Mouse (Mus musculus): Measurements from ENCODE around the gene Cacna1e.

Gene Cacna1e

DNA sequence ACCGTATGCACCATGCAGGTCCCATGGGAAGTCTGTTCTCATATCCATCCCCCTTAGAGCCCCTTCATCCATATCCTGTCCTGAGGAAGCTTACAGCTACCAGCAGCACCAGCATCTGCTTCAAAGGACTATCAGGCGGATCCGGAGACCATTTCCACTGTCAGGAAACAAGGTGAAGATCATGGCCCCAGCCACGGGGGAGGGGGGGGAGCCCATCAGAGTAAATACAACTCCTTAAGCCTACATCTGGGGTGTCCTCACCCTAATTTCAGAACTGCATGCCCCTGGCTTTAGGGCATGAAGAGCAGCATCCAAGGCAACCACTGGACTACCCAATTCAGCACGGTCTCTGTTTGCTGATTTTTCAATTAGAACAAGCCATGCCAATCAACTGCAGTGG lies 47.8 kb downstream of the Cacna1e start:
- no peak for DNase-seq

DNA sequence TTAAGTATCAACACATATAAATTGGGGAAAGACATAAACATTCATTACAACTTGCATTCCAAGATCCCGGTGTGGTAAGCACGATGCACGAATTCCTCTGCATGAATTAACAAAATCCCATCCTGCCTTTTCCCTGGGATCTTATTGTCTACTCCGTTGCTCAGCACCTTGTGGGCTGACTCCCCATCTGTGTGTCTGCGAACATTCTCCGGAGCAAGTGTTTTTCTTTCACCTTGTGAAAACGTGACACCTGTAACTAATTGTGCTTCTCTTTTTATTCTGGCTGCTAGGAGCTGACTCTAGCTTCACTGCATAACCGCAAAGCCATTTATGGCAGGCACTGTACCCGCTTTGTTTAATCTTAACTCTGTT lies 52.1 kb downstream of the Cacna1e start:
- no peak for DNase-seq

DNA sequence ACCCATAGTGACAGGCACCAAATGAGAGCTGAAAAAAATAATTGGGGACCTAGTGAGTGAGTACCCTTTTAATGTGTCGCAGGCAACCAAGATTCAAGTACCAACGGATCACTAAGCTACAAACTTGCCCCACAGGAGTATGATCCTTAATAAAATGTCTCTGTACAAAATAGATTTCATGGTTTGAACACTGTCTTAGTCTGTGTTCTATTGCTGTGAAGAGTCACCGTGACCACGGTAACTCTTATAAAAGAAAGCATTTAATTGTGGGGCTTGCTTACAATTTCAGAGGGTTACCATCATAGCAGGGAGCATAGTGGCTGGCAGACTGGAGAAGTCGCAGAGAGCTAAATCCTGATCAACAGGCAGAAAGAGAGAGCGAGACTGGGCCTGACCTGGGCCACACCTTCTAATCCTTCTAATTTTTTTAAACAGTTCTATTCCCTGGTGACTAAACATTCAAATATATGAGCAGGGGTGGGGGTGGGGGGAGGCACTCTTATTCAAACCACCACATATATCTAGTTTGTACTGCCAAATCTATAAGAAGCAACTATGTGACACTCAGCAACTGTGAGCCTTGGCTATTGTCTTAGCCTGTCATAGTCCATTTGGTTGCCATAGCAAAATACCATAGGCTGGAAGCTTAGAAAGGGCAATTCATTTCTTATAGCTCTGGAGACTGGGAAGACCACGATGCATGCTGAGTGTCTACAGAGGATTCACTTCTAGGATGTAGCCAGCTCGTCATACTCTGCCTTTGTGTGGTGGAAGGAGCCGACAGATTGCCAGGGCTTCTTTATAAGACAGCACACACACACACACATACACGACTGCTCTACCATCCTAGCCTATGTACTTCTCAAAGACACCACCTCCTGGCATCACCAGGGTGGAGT lies 52.8 kb downstream of the Cacna1e start:
- no peak for DNase-seq

- DNase-seq = no peak
Observed at GRCm38 (mm10) chr1:154830051-154830450, 54.2 kb downstream of the Cacna1e start.

GRCm38 (mm10) chr1:154823098-154823497 lies 61.2 kb downstream of the Cacna1e start:
- DNase-seq = no peak

DNA sequence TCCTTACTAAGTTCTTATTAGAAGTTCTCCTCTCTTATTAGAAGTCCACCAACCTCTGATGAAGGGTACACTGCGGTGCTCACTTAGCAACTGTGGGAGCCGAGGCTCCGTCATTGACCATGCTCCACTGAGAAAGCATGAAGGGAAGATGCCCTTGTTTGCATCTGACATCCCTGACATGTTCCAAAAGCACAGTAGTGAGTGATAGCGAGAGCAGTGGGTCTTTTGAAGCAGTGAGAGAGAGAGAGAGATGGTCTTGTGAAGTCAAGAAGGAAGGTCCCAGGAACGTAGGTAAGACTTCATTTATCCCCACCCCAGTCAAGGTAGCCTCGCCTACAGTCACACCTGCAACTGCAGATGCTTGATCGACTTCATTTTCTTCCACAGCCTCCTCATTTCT lies 63.9 kb downstream of the Cacna1e start:
- no peak for DNase-seq

GRCm38 (mm10) chr1:154819960-154820359 lies 64.3 kb downstream of the Cacna1e start:
- no peak for DNase-seq

- no peak for DNase-seq
Observed at GRCm38 (mm10) chr1:154818742-154819141, 65.6 kb downstream of the Cacna1e start.

- no peak for DNase-seq
Observed at GRCm38 (mm10) chr1:154816836-154817235, 67.5 kb downstream of the Cacna1e start.

DNA sequence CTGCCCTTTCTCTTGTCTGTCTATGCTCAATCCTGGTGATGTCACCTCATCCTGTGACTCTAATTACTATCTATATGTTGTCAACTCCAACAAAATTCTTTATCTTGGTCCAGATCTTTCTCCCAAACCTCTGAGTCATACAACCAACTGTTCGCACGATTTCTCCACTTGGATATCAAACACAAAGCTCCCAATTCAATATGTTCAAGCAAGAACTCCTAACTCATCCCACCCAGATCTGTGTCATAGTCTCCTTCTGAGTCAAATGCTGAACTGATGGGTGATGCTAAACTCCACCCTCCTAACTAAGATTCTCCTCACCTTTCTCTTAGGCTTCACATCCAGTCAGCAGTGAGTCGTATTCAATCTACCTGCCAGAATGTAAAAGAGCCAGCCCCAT lies 68.0 kb downstream of the Cacna1e start:
- no peak for DNase-seq

- no peak for DNase-seq
Observed at GRCm38 (mm10) chr1:154805742-154806141, 78.6 kb downstream of the Cacna1e start.

DNA sequence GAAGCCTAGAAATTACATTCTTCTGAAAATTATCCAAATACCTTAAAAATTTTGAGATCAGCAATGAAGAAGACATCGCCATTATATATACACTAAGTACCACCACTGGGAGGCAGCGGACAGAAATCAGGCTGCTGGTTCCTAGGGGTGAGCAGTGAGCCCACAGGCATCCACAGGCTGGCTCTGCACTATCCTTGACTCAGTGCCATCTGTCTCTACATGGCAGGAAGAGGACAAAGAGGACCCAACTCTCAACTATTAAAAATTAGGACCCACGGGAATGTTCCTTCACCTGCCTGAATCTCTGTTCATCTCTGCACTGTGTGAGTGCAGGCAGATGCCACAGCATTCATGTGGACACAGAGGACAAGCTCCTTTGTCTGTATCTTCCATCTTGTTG lies 79.3 kb downstream of the Cacna1e start:
- no peak for DNase-seq

DNA sequence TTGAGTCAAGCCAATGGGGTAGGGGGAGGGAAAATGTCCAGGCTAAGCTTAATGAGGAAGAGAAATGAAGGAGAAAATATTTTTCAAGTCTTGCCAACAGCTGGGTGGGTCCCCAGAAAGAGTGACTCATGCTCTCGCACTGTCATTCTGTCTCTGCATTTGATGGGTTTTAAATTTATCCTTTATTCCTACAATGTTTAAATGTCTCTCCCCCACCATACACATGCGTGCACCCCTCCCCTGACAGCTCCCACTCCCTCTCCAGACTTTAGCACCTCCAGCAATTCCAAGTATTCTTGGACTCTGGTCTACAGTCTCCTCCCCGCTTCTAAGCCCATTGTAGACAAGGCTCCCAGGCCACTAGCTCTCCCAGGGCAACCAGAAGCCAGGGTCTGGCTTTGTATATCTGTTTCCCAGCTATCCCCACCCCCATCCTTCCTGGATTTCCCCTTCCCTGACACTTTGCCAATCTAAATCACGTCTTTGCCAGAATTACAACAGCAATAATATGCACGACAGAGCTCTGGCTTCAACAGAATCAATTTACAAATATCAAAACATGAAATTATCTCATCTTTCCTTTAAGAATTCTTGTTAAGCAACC lies 81.9 kb downstream of the Cacna1e start:
- DNase-seq = no peak

- DNase-seq = no peak
Observed at GRCm38 (mm10) chr1:154799257-154799656, 85.0 kb downstream of the Cacna1e start.

- no peak for DNase-seq
Observed at GRCm38 (mm10) chr1:154798771-154799170, 85.5 kb downstream of the Cacna1e start.

- DNase-seq = peak; percentile 28
Observed at GRCm38 (mm10) chr1:154796685-154797084, 87.6 kb downstream of the Cacna1e start.

DNA sequence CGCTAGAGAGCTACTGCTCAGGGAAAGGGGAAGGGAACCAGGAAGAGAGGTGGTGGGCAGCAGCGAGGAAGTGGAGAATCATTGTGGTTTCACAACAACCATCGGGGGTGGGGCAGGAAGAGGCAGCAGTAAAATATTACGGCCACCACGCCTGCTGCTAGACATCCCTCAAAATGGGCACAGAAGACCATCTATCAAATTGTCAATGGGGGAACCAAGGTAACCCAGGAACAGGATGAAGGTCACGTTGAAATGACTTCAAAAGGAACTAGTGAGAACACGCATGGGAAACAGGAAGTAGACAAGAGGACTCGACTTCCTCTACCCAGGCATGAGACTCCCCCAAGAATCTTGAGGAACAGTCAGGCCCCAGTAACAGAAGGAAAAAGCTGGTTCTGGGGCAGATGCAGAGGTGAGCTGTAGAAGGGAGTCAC lies 89.8 kb downstream of the Cacna1e start:
- DNase-seq = no peak

GRCm38 (mm10) chr1:154791544-154792174 lies 92.6 kb downstream of the Cacna1e start:
- peak; percentile 46 for DNase-seq

DNA sequence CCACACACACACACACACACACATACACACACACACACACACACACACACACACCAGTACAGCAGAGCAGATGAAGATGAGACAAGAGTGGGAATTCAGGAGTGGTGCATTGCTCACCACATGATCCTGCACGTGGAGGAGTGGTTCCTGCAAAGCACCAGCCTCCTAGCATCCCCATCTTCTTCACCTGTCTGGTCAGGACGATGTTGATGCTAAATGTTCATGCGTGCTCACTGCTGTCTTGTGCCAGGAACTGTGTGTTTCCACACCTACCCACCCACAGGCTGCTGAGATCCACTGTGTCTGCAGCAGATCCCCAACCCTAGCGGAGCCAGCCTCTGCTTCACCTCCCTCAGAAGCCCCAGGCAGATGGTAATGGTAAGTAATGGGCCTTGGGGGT lies 95.8 kb downstream of the Cacna1e start:
- DNase-seq = no peak

GRCm38 (mm10) chr1:154788069-154788468 lies 96.2 kb downstream of the Cacna1e start:
- peak; percentile 79 for DNase-seq

DNA sequence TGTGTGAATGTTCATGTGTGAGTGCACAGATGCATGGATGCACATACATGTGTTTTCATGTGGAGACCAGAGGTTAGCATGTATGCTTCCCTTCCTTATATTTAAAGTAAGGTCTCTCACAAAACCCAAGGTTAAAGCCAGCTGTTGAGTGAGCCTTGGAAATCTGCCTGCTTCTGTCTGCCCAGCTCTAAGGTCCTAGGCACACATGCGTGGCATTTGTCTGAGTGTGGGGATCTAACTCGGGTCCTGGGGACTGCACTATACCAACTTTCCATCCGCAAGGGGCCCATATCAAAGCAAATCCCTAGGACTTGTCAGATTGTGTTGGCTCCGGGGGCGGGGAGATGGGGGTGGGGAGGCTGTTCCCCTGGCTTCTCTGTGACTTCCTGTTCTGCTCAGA lies 96.9 kb downstream of the Cacna1e start:
- no peak for DNase-seq

DNA sequence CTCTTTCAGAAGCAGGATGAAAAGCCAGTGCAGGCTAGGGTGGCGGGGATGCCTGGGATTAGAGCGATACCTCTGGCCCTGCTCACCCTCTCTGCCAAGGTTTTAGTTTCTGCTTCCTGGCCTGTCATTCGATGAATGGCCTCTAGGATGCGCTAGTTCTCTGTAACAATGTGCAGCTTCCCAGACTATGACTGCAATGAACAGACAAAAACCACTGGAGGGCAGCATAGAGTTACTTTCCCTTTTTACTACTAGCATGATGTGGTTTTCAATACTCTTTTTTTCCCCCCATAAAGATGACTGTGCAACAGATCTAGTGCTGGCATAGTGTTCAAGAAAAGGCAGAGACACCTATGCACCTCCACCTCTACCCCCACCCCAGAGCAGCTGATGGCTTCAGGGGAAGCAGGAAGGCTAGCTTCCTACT lies 98.0 kb downstream of the Cacna1e start:
- DNase-seq = peak; percentile 82

GRCm38 (mm10) chr1:154784862-154785261 lies 99.4 kb downstream of the Cacna1e start:
- no peak for DNase-seq

DNA sequence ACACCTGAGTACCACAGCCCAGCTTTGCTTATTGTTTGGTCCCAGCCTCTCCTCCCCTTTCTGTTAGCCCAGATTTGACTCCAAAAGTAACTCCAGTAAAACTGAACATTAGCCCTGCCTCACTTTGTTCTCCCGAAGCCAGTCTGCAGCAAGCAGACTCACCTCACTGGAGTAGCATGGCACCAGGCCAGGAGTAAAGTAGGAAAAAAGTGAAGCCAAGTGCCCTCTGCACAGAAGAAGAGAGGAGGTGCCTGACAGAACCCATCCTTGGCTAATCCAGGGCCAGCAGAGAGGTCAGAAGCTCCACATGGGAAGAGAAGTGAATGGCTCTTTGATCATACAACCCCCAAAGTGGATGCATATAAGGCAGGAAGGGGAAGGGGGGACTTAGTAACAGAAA lies 100.8 kb downstream of the Cacna1e start:
- DNase-seq = peak; percentile 44
